Mouse (Mus musculus): ENCODE measurements around the gene Wwox.

Wwox gene

GRCm38 (mm10) chr8:115025390-115026098 is 586.1 kb downstream of the Wwox start:
- no peak for DNase-seq (ENCODE audit: low read depth)

DNA sequence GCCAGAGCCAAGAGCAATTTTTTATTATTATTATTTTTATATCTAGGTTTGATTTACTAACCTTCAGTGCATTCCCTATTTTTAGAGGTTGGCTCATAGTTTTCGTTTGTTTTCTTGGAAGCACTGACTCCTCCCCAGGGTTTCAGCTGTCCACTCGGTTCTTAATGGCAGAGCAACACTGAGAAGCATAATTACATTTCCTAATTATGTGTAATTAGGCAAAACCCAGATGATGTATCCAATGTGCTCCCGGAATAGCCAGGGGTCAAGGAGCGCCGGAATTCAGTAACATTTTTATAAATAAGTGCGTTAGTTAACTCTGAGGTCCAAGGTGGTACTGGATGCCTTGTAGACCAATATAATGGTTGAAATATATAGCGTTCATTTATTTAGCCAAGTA is 586.7 kb downstream of the Wwox start:
- no peak for DNase-seq (ENCODE audit: low read depth)

DNA sequence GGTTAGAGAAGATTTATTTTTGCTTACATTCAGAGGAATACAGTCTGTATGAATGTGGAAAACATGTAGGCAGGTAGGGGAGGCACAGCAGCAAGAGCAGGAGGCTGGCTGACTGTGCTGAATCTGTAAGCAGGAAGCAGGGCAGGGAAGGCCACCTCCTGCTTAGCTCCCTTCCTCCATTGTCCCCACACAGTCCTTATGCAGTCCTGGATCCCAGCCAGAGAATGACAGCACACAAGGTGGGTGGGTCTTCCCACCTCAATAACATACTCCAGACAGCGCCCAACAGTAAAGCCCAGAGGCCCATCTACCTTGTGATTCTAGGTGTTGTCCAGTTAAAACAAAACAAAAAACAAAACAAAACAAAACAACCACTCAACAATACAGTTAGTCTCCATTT is 593.7 kb downstream of the Wwox start:
- DNase-seq (ENCODE audit: low read depth), result no peak

DNA sequence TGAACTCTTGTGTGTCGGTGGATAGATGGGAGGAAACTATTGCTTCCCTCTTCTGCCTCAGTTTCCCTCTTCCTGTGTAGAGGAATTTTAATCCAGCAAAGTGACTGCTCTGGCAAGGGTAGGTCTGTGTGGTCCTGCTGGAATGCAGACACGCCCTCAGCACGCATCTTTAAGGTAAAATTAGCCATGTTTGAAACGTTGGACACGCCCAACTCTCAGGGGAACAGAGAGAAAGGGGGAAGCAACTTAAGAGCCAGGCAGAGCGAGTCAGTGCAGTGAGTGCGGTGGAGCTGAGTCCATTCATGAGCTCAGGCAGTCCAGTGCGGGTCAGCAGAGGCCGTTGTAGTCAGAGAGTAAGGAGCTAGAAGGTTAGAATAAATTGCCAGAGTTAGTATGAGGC is 596.6 kb downstream of the Wwox start:
- no peak for DNase-seq (ENCODE audit: low read depth)

GRCm38 (mm10) chr8:115038426-115038825 is 599.0 kb downstream of the Wwox start:
- no peak for DNase-seq (ENCODE audit: low read depth)

- no peak for DNase-seq (ENCODE audit: low read depth)
Observed at GRCm38 (mm10) chr8:115045746-115046145, 606.3 kb downstream of the Wwox start.

DNA sequence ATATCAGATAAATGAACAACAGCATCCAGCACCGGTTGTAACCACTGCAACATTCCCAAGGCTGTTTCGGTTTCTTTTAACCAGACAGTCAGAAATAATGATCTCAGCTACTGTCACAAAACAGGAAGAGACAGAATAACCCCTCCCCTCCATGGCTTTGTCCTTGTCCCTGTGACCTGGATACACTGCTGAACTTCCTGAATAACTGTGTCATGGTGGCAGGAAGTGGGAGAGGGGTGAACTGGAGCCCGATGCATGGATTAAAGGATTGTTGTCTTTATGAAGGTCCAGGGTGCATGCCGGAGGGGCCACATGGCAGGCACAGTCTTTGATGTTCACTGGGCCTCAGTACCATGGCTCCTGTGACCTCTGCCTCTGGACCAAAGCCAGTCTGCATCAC is 607.0 kb downstream of the Wwox start:
- no peak for DNase-seq (ENCODE audit: low read depth)

DNA sequence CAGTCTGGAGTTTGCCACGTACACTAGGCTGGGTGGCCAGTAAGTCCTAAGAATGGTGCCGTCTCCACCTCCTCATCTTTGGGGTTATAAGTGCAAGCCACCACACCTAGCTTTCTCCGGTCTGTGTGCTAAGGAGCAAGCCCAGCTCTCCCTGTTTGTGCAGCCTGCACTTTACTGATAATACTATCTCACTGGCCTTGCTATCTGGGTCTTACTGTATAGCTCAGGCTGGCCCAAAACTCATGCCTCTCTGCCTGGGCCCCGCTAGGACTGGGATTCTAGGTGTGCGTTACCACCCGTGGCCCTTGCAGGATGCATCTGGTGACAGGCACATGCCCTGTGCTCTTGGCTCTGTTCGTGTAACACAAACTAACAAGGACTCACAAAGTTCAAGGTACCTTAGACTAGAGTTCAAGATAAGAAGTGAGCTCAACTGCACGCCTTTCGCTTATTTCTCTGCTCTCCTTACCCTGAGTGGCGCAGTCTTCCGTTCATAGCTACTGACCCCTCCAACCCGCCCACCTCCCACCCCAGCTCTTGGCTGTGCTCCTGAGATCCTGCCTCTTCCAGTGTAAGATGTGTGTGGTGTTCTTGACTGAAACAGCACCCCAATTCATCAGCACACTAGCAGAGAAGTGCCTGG is 618.9 kb downstream of the Wwox start:
- DNase-seq (ENCODE audit: low read depth), result no peak

DNA sequence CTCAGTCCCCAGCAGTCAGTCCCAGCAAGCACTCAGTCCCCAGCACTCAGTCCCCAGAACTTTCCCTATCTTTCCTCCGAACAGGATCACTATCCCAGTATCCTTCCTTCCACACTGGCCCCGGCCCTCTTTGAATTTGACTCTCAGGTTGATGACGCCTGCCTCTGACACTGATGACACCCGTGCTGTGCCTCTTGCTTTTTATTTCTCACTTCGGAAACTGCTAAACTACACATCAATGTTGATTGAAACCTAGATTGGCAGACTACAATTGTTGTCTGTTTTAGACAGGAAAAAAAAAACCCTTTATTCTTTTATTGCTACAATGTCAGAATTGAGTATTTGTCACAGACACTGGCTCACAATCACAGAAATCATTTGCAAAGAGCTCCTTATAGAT is 624.2 kb downstream of the Wwox start:
- no peak for DNase-seq (ENCODE audit: low read depth)

DNA sequence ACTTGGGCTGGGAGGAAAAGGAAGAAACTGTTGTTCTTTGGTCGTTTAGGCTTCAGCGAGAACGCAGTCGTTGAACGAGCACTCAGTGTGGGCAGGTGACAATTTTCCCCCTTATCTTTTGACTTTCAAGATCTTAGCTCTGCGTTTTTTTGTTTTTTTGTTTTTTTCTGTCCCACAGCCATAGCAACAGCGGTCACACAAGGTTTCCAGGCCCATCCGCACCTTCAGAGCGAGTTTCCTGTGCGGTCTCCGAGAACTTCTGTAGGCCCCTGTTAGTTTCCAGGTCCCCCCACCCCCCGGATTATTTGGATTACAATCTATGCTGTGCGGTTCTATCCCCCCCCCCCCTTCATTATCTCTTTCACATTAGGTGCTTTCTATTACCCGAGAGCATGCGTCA is 625.2 kb downstream of the Wwox start:
- DNase-seq (ENCODE audit: low read depth), result no peak

DNA sequence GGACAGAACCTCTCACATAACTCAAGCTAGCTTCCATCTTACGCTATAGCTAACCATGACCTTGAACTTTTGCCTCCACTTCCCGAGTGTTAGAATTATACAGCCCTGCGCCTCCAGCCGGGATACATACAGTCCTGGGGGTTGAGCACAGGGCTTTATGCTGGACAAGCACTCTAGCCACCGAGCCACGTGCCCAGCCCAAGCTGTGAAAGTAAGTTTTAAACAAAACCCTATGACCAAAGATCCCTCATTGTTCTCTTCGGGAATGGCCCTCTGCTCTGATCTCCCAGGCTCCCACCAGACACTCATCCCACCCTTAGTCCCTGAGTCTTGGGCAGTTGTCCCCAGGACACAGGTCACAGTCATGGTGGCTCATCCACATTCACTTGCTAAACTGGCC is 625.9 kb downstream of the Wwox start:
- DNase-seq (ENCODE audit: low read depth), result no peak

DNA sequence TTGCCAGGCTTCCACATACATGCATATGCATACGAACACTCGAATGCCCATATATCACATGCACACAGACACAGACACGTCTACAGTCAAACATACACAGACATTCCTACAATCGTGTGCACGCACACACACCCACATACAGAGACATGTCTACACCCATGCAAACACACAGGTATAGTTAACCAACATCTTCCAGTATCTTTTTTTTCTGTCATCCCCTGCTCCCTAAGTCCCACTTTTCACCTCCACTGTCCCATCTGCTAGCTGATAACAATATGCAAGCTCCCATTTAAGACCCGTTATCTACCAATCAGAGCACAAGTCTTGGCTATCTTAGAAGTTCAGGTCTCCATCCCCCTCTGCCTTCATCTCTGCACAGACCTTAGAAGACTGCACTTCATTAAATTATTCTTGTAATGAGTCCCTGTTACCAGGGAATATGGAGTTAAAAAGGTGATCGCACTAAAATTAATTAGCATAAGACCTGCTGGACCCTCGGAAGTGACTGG is 627.1 kb downstream of the Wwox start:
- DNase-seq (ENCODE audit: low read depth), result peak; percentile 4

- DNase-seq (ENCODE audit: low read depth), result no peak
Observed at GRCm38 (mm10) chr8:115068723-115069122, 629.3 kb downstream of the Wwox start.

GRCm38 (mm10) chr8:115070225-115070624 is 630.8 kb downstream of the Wwox start:
- DNase-seq (ENCODE audit: low read depth), result no peak

- DNase-seq (ENCODE audit: low read depth), result no peak
Observed at GRCm38 (mm10) chr8:115071231-115071630, 631.8 kb downstream of the Wwox start.

DNA sequence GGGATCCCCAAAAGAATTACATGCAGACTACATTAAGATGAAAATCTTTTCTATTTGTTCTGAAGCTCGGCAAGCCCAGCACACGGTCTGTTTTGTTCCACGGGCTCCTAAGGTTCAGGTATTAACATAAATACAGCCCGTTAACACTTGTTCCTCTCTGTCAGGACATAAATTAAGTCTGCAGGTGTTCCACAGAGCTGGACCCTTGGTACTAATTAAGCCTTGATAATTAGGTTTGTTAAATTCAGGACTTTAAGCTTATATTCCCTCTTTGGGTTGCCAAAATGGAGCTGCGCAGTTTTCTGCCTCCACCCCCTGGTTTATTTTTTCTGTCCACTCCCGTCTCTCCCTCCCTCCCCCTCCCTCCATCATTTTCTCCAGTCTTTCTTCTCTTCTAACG is 638.8 kb downstream of the Wwox start:
- DNase-seq (ENCODE audit: low read depth), result no peak

DNA sequence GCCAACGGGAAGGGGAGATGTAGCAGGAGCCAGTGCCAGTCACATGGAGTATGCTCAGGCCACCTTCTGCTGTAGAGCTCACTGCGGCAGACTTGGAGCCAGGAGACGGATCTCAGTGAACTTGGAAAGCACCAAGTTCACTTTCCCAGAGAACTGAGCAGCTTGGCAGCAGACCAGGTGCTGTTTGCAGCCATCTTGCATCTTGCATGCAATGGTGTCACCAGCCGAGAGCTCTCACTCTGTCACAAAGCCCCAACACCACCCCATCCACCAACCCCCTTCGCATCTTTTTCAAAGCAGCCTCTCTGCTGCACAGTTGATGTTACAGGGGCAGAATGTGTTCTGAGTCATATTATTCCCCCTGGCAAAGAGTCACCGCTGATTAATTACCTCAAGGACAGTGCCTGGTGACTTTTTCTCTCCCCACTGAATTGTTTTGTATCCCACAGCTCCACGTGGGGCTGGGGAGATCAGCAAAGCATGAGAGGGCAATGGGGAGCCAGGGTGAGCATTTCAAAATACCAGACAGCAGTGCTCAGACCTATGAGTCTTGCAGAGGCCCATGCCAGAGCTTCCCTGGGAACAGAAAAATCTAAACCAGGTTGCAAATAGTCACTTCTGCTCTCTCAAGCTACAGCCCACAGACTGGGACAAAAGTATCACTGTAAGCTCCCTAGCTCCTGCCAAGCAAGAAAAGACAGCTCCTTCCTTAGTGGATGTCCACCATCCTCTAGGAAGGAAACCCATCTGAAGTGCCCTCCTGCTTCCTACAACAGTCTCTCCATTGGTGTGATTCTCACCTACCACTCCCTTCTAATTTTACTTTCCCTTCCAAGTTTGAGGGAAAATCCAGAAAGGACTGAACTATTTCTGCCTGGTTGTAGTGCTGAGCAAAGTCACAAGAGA is 642.1 kb downstream of the Wwox start:
- DNase-seq (ENCODE audit: low read depth), result no peak

DNA sequence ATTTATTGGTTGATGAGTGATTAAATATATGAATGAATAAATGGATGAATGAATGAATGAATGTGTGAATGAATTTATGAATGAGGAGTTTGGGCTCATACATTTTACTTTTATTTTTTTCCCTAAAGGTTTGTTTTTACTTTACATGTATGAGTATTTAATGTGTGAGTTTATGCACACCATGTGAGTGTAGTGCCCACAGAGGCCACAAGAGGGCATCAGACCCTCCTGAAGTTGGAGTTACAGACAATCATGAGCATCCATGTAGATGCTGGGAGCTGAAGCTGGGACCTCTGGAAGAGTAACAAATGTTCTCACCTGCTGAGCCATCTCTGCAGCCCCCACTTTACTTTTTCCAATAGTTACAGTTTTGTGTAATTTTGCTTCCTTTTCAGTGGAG is 648.7 kb downstream of the Wwox start:
- DNase-seq (ENCODE audit: low read depth), result no peak

- no peak for DNase-seq (ENCODE audit: low read depth)
Observed at GRCm38 (mm10) chr8:115089744-115090143, 650.3 kb downstream of the Wwox start.

GRCm38 (mm10) chr8:115090202-115090601 is 650.7 kb downstream of the Wwox start:
- no peak for DNase-seq (ENCODE audit: low read depth)

GRCm38 (mm10) chr8:115095548-115095947 is 656.1 kb downstream of the Wwox start:
- peak; percentile 2 for DNase-seq (ENCODE audit: low read depth)

- no peak for DNase-seq (ENCODE audit: low read depth)
Observed at GRCm38 (mm10) chr8:115097988-115098562, 658.6 kb downstream of the Wwox start.
